Mouse (Mus musculus) v-Abl transformed pro-B cells (cell line): ENCODE measurements around the gene Nrm.

Source experiments
- in situ Hi-C, 2 experiments: fragments of 400-800 bp; cut with MboI; formaldehyde crosslinking; loops; one replicate each; pipeline ENCODE4 v1.15.1; 2025; ENCODE audit not compliant: unreplicated experiment in 2 of 2

Nrm gene

DNA sequence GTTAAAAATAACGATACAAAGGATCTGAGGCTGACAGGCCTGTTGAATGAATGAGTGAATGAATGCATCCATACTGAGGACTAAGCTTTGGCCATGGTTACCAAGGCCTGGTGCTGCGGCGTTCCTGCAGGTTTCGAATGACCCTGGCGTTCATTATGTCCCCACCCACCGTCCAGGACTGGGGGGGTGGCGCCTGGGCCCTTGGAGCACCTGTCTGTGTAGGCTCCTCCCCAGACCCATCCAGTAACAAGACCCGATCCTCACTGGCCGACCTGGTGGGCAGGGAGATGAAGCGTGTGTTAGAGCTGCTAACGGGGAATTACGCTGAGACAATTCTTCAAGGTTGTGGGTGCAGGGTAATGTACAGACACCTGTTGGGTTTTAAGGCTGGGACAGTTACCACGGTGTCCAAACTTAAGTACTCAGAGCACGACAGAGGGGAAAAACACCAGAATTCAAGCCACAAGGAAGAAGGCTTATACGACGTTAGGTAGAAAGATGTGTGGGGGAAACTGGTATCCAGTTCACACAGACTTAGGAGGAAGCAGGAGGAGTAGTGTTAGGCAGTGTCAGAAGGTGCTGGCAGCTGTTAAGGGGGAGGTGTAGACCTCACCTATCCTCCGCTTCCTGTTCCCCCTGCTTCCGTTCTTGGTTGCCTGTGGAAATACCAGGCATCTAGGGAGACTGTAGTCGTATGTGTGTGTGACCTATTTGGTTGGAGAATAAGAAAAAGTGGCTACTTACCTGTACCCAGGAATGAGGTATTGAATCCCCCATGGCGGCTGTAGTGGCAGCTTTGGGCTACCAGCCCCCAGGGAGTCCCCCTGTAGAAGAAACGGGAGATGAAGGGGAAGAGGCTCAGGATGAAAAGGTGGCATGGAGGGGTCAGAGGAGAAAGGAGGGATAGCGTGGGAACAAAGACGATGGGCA lies 36.8 kb downstream of the Nrm start:
- in situ Hi-C loops = no loop called here

DNA sequence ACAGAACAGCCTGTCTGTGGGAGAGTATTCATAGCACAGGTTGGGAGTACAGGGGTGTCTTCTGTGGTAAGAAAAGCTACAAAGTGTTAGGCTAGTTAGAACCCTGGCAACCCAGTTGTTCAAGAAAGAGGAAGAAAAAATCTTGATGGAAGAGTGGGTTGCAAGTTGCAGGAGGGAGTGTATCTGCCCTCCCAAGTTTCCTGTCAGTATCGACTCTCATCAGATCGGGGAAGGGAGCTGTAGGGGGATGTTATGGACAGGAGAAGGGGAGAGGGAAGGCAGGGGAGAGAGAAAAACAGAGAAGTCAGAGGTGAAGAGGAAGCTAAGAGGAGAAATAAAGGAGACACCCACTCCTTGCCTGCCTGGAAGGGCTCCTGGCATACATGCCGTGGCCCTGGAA lies 39.5 kb downstream of the Nrm start:
- in situ Hi-C loops = loop anchor here in 1 of 2 experiments (10.0 to 25.0 kb wide), 2 partner anchors 166 to 388 kb away; partner anchors contain the start of genes Cchcr1, Pou5f1 and Tcf19

DNA sequence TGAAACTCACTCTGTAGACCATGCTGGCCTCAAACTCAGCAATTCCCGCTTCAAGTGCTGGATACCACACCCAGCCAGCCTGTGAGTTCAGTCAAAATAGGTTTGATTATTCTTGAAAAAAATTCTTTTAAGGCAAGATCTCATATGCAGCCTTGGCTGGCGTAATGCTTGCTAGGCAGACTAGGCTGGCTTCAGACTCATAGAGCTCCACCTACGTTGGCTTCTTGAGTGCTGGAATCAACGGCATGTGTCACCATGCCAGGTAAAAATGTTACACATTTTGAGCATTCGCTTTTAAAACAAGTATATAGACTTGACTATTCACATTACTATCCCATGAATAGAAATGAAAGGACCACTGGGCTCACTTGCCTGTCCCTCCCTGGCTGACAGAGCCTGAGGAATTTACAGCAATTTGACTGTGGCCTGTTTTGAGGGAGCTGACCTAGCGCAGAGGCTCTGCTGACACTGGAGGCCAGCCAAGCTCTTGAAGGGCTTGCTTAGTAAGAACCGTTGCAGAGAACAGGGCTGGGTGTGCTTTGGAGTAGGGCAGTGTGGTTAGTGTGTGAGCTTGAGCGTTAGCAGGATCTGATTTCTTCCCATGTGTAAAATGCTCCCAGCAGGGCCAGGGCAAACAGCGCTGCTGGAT lies 42.3 kb downstream of the Nrm start:
- in situ Hi-C loops = loop anchor here in 1 of 2 experiments (10.0 to 25.0 kb wide), 2 partner anchors 169 to 391 kb away; partner anchors contain the start of genes Cchcr1, Pou5f1 and Tcf19

DNA sequence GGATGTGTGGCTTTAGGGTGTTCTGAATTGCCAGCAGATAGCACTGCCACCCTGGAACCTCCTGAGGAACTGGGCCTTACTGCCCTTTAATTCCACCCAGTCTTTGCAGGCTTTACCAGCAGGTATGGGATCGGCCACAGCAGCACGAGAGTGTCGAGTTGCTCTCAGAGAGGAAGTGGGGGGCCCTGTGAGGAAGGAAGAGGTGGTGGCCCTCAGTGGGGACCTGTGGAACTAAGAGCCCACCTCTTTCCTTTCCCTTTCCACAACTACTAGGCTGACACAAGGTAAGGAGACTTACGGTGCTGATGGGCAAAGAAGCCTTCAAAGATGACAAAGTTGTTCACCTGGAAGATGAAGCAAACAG lies 42.9 kb downstream of the Nrm start:
- in situ Hi-C loops = loop anchor here in 1 of 2 experiments (10.0 to 25.0 kb wide), 2 partner anchors 169 to 392 kb away; partner anchors contain the start of genes Cchcr1, Pou5f1 and Tcf19

DNA sequence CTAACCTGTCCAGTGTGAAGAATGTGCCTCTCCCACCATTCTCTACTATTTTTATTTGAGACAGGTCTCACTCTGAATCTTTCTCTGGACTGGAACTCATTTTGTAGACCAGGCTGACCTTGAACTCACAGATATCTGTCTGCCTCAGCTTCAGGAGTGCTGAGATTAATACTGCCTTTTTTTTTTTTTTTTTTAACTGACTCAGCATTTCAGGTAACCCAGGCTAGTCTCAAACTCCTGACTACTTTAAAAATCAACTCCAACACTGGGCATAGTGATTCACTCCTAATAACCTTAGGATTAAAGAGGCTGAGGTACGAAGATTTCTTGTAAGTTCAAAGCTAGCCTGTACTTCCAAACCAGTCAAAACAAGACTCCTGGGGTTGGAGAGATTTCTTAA lies 44.5 kb downstream of the Nrm start:
- in situ Hi-C loops = loop anchor here (5.0 to 25.0 kb wide), 6 partner anchors 33 to 393 kb away; partner anchors contain the start of genes Cchcr1 (in 1 of the 2), Pou5f1 (in 1 of the 2) and Tcf19 (in 1 of the 2)

DNA sequence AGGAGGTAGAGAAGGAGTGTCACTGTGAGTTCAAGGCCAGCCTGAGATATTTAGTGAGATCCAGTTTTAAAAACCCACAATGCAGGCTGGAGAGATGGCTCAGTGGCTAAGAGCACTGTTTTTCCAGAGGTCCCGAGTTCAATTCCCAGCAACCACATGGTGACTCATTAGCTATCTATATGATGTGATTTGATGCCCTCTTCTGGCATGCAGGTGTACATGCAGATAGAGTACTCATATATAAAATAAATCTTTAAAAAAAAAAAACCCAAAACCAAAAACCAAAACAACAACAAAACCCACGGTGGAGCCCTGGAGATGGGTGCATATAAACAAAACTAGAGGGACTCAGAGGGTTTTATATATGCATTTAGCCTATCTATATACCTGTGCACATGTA lies 46.5 kb downstream of the Nrm start:
- in situ Hi-C loops = loop anchor here (5.0 to 25.0 kb wide), 6 partner anchors 35 to 395 kb away; partner anchors contain the start of genes Cchcr1 (in 1 of the 2), Pou5f1 (in 1 of the 2) and Tcf19 (in 1 of the 2)

DNA sequence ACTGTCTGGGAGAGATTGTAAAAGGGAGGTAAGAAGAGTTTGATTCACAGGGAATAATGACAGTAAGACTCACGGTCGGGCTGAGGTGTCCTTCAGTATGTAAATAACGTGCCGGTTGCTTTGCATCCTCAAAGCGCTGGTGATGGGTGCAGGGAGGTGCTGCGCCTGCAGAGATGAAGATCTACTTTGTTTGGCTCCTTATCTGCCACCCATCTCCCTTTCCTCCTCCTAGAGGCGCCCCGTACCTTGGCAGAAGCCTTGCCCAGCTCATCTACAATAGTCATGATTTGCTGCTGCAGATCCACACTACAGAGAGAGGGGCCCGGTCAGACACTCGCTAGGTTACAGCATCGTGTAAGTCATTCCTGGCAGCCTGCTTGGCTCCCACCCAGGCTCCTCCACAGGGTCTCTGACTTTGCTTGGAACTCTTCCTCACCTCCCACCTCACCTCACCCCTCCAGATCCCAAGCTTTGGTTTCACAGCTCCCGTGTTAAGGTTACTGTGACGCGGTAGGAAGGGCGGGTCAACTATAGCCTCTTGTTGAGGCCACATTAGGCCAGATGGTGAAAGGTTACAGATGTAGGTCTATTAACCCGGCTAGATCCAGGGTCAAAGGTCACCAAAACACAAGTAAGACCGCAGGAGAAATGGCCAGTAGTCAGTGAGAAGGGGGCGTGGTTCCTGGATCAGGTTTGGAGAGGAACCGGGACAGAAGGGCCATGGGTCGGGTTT lies 48.2 kb downstream of the Nrm start:
- in situ Hi-C loops = loop anchor here (5.0 to 25.0 kb wide), 6 partner anchors 37 to 397 kb away; partner anchors contain the start of genes Cchcr1 (in 1 of the 2), Pou5f1 (in 1 of the 2) and Tcf19 (in 1 of the 2)

DNA sequence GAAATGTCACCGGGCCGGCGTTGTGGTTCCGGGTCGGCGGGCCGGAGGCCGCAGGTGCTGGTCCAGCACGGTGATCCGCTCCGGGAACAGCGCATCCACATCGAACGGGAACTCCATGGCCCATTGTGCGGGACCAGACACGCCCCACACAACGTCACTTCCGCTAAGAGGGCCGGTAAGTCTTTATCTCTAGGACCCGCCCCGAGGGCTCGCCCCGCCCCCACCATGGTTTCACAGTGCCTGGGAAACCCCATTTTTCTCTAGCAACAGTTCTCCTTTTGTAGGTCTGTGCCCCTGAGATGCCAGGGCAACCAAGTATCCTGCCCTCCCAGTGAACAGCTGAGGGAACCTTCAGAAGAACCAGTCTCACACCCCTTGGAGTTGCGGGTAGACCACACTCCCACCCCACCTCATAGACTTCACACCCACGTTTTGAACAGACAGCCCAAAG lies 48.8 kb downstream of the Nrm start, which contains the start of gene Atat1:
Gene Atat1, minus strand, starts transcription at position 157 of the 451 bp plus-strand sequence.
- in situ Hi-C loops = loop anchor here (5.0 to 25.0 kb wide), 6 partner anchors 38 to 398 kb away; partner anchors contain the start of genes Cchcr1 (in 1 of the 2), Pou5f1 (in 1 of the 2) and Tcf19 (in 1 of the 2)

DNA sequence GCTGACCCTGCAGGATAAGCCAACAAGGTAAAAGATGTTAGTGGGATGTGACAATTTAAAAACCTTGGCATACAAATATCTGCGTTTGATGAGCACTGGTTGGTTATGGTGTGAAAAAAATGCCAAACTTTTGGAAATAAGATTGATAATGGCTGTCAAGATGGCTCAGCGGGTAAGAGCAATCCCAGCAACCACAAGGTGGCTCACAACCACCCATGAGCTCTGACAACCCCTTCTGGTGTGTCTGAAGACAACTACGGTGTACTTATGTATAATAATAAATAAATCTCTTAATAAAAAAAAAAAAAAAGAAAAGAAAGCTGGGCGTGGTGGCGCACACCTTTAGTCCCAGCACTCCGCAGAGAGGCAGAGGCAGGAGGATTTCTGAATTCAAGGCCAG lies 53.9 kb downstream of the Nrm start:
- in situ Hi-C loops = loop anchor here in 1 of 2 experiments (25.0 kb wide), 1 partner anchor 403 kb away; the partner anchor contains the start of genes Cchcr1, Pou5f1 and Tcf19
